Mouse (Mus musculus) embryonic facial prominence, embryonic 15.5 days (tissue): Measurements from ENCODE around the gene Fcer1g. TPM values are rescaled to one million over a fixed set of nuclear protein-coding genes. Genes with fewer than 3 reads are reported as not detected.

Experiments
- ATAC-seq: fragments of 200-750 bp; cut with Nextera tagmentation; 2 replicates; pipeline ENCODE4 v1.8.0; 2017; ENCODE audit warnings: low read depth, moderate TSS enrichment; ENCODE audit not compliant: insufficient number of reproducible peaks, low FRiP score, low TSS enrichment
- H3K27ac ChIP-seq: fragments of 300-500 bp; sonication (generic); replicated peaks from 2 replicates; pipeline ENCODE4 v1.5.1; 2015; ENCODE audit warnings: mild to moderate bottlenecking, inconsistent platforms
- H3K27me3 ChIP-seq: fragments of 300-500 bp; sonication (generic); 2 replicates; pipeline ENCODE4 v1.6.1; 2015; ENCODE audit warnings: inconsistent platforms
- H3K36me3 ChIP-seq: fragments of 300-500 bp; sonication (generic); 2 replicates; pipeline ENCODE4 v1.6.1; 2015; ENCODE audit warnings: mild to moderate bottlenecking, inconsistent platforms
- H3K4me1 ChIP-seq: fragments of 300-500 bp; sonication (generic); 2 replicates; pipeline ENCODE4 v1.6.1; 2015; ENCODE audit warnings: inconsistent platforms
- H3K4me2 ChIP-seq: fragments of 300-500 bp; sonication (generic); replicated peaks from 2 replicates; pipeline ENCODE4 v1.6.1; 2015; ENCODE audit warnings: mild to moderate bottlenecking, inconsistent platforms
- H3K4me3 ChIP-seq: fragments of 300-500 bp; sonication (generic); replicated peaks from 2 replicates; pipeline ENCODE4 v1.5.1; 2015; ENCODE audit warnings: mild to moderate bottlenecking, inconsistent platforms
- H3K9ac ChIP-seq: fragments of 300-500 bp; sonication (generic); 2 replicates; pipeline ENCODE4 v1.6.1; 2015; ENCODE audit warnings: inconsistent platforms
- H3K9me3 ChIP-seq: fragments of 300-500 bp; sonication (generic); replicated peaks from 2 replicates; pipeline ENCODE4 v1.6.1; 2016; ENCODE audit warnings: inconsistent platforms
- WGBS: fragments of 180-500 bp; shearing (Covaris S2); methylation state at CpG from one replicate; pipeline ENCODE4 v1.1.7; 2015; 5-methylcytosine and 5-hydroxymethylcytosine counted together
- polyA plus RNA-seq: library from polyadenylated mRNA; unstranded; fragments of >200 nt; fragmentation: Nextera tagmentation; extraction: Ambion mirVana; gene quantifications from 2 replicates; pipeline ENCODE4 v1.2.1, GENCODE M21; 2015

Fcer1g gene
- polyA plus RNA-seq, 1 experiment from 2014 or later, result 92.7 TPM

GRCm38 (mm10) chr1:171263666-171264461, 29.7 kb upstream of the Fcer1g start:
- H3K9me3 ChIP-seq, result no peaks in the 10 kb centered on the region
- peak overlapping the region; percentile 91 for H3K27ac ChIP-seq
- H3K27me3 ChIP-seq, result no peaks in the 10 kb centered on the region
- 76% methylated on average over 3 of the region's 3 CpGs for WGBS
- H3K4me3 ChIP-seq, result no peak overlapping the region
- peak overlapping the region; percentile 46; the same call in 1 of the 2 replicates for H3K4me2 ChIP-seq
- no peak overlapping the region for H3K9ac ChIP-seq
- H3K36me3 ChIP-seq, result peaks cover 10% of the 10 kb centered on the region; the same call in 1 of the 2 replicates
- ATAC-seq, result no peak
- H3K4me1 ChIP-seq, result peaks cover 17% of the 10 kb centered on the region

GRCm38 (mm10) chr1:171263185-171263611, 29.0 kb upstream of the Fcer1g start:
- peaks cover 17% of the 10 kb centered on the region for H3K4me1 ChIP-seq
- ATAC-seq, result peak; percentile 88
- H3K9ac ChIP-seq, result no peak overlapping the region
- peak overlapping the region; percentile 25 for H3K4me3 ChIP-seq
- H3K27me3 ChIP-seq, result no peaks in the 10 kb centered on the region
- peak overlapping the region; percentile 46 for H3K4me2 ChIP-seq
- 0% methylated on average over 2 of the region's 2 CpGs for WGBS
- no peaks in the 10 kb centered on the region for H3K9me3 ChIP-seq
- peak overlapping the region; percentile 91 for H3K27ac ChIP-seq
- peaks cover 14% of the 10 kb centered on the region; the same call in 1 of the 2 replicates for H3K36me3 ChIP-seq

GRCm38 (mm10) chr1:171262594-171263130, 28.5 kb upstream of the Fcer1g start:
- H3K4me1 ChIP-seq, result peaks cover 17% of the 10 kb centered on the region
- peaks cover 19% of the 10 kb centered on the region for H3K36me3 ChIP-seq
- H3K27ac ChIP-seq, result peak overlapping the region; percentile 91
- no peaks in the 10 kb centered on the region for H3K9me3 ChIP-seq
- ATAC-seq, result peak; percentile 88
- H3K4me3 ChIP-seq, result peak overlapping the region; percentile 25
- H3K9ac ChIP-seq, result peak overlapping the region; percentile 7; the same call in 1 of the 2 replicates
- H3K27me3 ChIP-seq, result no peaks in the 10 kb centered on the region
- H3K4me2 ChIP-seq, result peak overlapping the region; percentile 46
- 2% methylated on average over 8 of the region's 8 CpGs for WGBS

- no peaks in the 10 kb centered on the region for H3K9me3 ChIP-seq
- no peak for ATAC-seq
- WGBS, result 80% methylated on average over 3 of the region's 3 CpGs
- H3K9ac ChIP-seq, result no peak overlapping the region
- no peak overlapping the region for H3K4me3 ChIP-seq
- peaks cover 19% of the 10 kb centered on the region for H3K4me1 ChIP-seq
- no peak overlapping the region; the same call in 1 of the 2 replicates for H3K27ac ChIP-seq
- H3K4me2 ChIP-seq, result no peak overlapping the region
- no peaks in the 10 kb centered on the region for H3K27me3 ChIP-seq
- peaks cover 36% of the 10 kb centered on the region for H3K36me3 ChIP-seq
Observed at GRCm38 (mm10) chr1:171260316-171260715, 26.2 kb upstream of the Fcer1g start.

GRCm38 (mm10) chr1:171258921-171259320, 24.8 kb upstream of the Fcer1g start:
- 80% methylated on average over 17 of the region's 17 CpGs for WGBS
- Histone ChIP-seq H3K27ac (no peak overlapping the region), H3K9me3 (no peaks in the 10 kb centered on the region), H3K9ac (no peak overlapping the region), H3K27me3 (no peaks in the 10 kb centered on the region), H3K4me3 (no peak overlapping the region), H3K4me2 (no peak overlapping the region), H3K4me1 (peaks cover 21% of the 10 kb centered on the region), H3K36me3 (peaks cover 46% of the 10 kb centered on the region)
- ATAC-seq, result no peak

GRCm38 (mm10) chr1:171257781-171258180, 23.6 kb upstream of the Fcer1g start:
- Histone ChIP-seq H3K27me3 (no peaks in the 10 kb centered on the region), H3K9me3 (no peaks in the 10 kb centered on the region), H3K27ac (no peak overlapping the region), H3K4me3 (no peak overlapping the region), H3K4me2 (no peak overlapping the region), H3K4me1 (peaks cover 25% of the 10 kb centered on the region), H3K36me3 (peaks cover 48% of the 10 kb centered on the region), H3K9ac (no peak overlapping the region)
- ATAC-seq, result no peak
- 89% methylated on average over 9 of the region's 9 CpGs for WGBS

- Histone ChIP-seq H3K4me1 (peaks cover 26% of the 10 kb centered on the region), H3K9me3 (no peaks in the 10 kb centered on the region), H3K27ac (no peak overlapping the region), H3K9ac (no peak overlapping the region), H3K27me3 (no peaks in the 10 kb centered on the region), H3K4me2 (no peak overlapping the region), H3K36me3 (peaks cover 48% of the 10 kb centered on the region), H3K4me3 (no peak overlapping the region)
- 69% methylated on average over 15 of the region's 15 CpGs for WGBS
- no peak for ATAC-seq
Observed at GRCm38 (mm10) chr1:171256937-171257548, 22.9 kb upstream of the Fcer1g start.

- peaks cover 30% of the 10 kb centered on the region for H3K4me1 ChIP-seq
- H3K36me3 ChIP-seq, result peaks cover 48% of the 10 kb centered on the region
- no peak overlapping the region for H3K4me3 ChIP-seq
- peak overlapping the region; percentile 18; the same call in 1 of the 2 replicates for H3K9ac ChIP-seq
- 86% methylated on average over 24 of the region's 24 CpGs for WGBS
- no peak overlapping the region for H3K27ac ChIP-seq
- H3K27me3 ChIP-seq, result no peaks in the 10 kb centered on the region
- H3K9me3 ChIP-seq, result no peaks in the 10 kb centered on the region
- H3K4me2 ChIP-seq, result no peak overlapping the region
- ATAC-seq, result no peak
Observed at GRCm38 (mm10) chr1:171256095-171256818, 22.1 kb upstream of the Fcer1g start.

GRCm38 (mm10) chr1:171252415-171252814, 18.2 kb upstream of the Fcer1g start:
- peak overlapping the region; percentile 97 for H3K27ac ChIP-seq
- peak overlapping the region; percentile 21 for H3K9ac ChIP-seq
- H3K4me2 ChIP-seq, result peak overlapping the region; percentile 74
- H3K4me1 ChIP-seq, result peaks cover 68% of the 10 kb centered on the region
- ATAC-seq, result no peak
- H3K9me3 ChIP-seq, result no peaks in the 10 kb centered on the region
- H3K36me3 ChIP-seq, result peaks cover 26% of the 10 kb centered on the region
- 32% methylated on average over 17 of the region's 17 CpGs for WGBS
- H3K4me3 ChIP-seq, result peak overlapping the region; percentile 50
- no peaks in the 10 kb centered on the region for H3K27me3 ChIP-seq

GRCm38 (mm10) chr1:171251594-171252324, 17.6 kb upstream of the Fcer1g start:
- Histone ChIP-seq H3K36me3 (peaks cover 25% of the 10 kb centered on the region), H3K4me2 (peak overlapping the region; percentile 74), H3K9me3 (no peaks in the 10 kb centered on the region), H3K4me3 (peak overlapping the region; percentile 50), H3K27me3 (no peaks in the 10 kb centered on the region), H3K4me1 (peaks cover 70% of the 10 kb centered on the region), H3K9ac (peak overlapping the region; percentile 31), H3K27ac (peak overlapping the region; percentile 97)
- WGBS, result 3% methylated on average over 13 of the region's 13 CpGs
- peak; percentile 77 for ATAC-seq
